Mouse (Mus musculus) cerebellum, adult 2 months (tissue): ENCODE results near the gene Mrpl58. TPM values are rescaled to one million over a fixed set of nuclear protein-coding genes. Genes with fewer than 3 reads are reported as not detected.
A peak's percentile ranks its signal among the peaks of the same experiment; 100 is the strongest.

Source experiments
- DNase-seq, 2 experiments: peaks; one replicate each; pipeline ENCODE4 v3.0.0; 2021
- H3K27ac ChIP-seq: fragments of 200-500 bp; 2 replicates; pipeline ENCODE4 v1.5.1; 2012; ENCODE audit warnings: low read length, control low read depth, inconsistent platforms; ENCODE audit not compliant: insufficient read depth
- H3K27me3 ChIP-seq: fragments of 200-500 bp; 2 replicates; pipeline ENCODE4 v1.6.1; 2012; ENCODE audit warnings: inconsistent platforms, mild to moderate bottlenecking, low read length, moderate library complexity; ENCODE audit not compliant: control insufficient read depth, insufficient read depth
- H3K4me1 ChIP-seq: fragments of 200-500 bp; 2 replicates; pipeline ENCODE4 v1.6.1; 2011; ENCODE audit warnings: low read length; ENCODE audit not compliant: control insufficient read depth, insufficient read depth
- H3K4me3 ChIP-seq: fragments of 200-500 bp; replicated peaks from 2 replicates; pipeline ENCODE3; 2011; ENCODE audit warnings: mild to moderate bottlenecking, low read depth, low read length, control low read depth; ENCODE audit not compliant: insufficient read depth
- CTCF ChIP-seq: fragments of 200-500 bp; IDR thresholded peaks from 2 replicates; pipeline ENCODE4 v1.5.1; 2011; ENCODE audit warnings: low read depth, mild to moderate bottlenecking, control low read depth, low read length, moderate library complexity, borderline replicate concordance; ENCODE audit not compliant: insufficient read depth
- POLR2A ChIP-seq: fragments of 200-500 bp; IDR thresholded peaks from 2 replicates; pipeline ENCODE4 v1.6.1; 2011; ENCODE audit warnings: low read length, control low read depth, borderline replicate concordance; ENCODE audit not compliant: insufficient read depth
- WGBS: fragments of 180-500 bp; shearing (Covaris S2); methylation state at CpG from one replicate; pipeline ENCODE4 v1.1.7; 2018; 5-methylcytosine and 5-hydroxymethylcytosine counted together
- polyA plus RNA-seq: library from polyadenylated mRNA; depleted of rRNA; stranded (reverse); fragments of >200 nt; gene quantifications from 2 replicates; pipeline ENCODE4 v1.2.3, GENCODE M21; 2012

The Mrpl58 gene
- polyA plus RNA-seq, 1 experiment: 164 TPM

GRCm38 (mm10) chr11:115409556-115409955 lies 6.0 kb downstream of the Mrpl58 start:
- WGBS: 46% methylated on average over 7 of the region's 7 CpGs
- Histone ChIP-seq H3K27ac (no peak overlapping the region), H3K27me3 (no peaks in the 10 kb centered on the region), H3K4me3 (no peak overlapping the region), H3K4me1 (no peaks in the 10 kb centered on the region; the same call in 1 of the 2 replicates)
- no peak for TF ChIP-seq POLR2A
- no peak for TF ChIP-seq CTCF
- no peak for DNase-seq

GRCm38 (mm10) chr11:115419531-115420237 lies 16.1 kb downstream of the Mrpl58 start, which contains the start of the genes Atp5h and Kctd2:
Gene Atp5h, minus strand, starts transcription at chr11:115419962.
Gene Kctd2, plus strand, starts transcription at chr11:115420128.
- peak within 1 kb of the TSS; percentile 91 for H3K4me3 ChIP-seq
- H3K4me1 ChIP-seq: peaks cover 4% of the 10 kb centered on the region; the same call in 1 of the 2 replicates
- DNase-seq: peak; percentile 95 to 98
- peak; percentile 90 for TF ChIP-seq POLR2A
- TF ChIP-seq CTCF: no peak
- H3K27ac ChIP-seq: peak within 1 kb of the TSS; percentile 77
- 1% methylated on average over 55 of the region's 56 CpGs for WGBS
- H3K27me3 ChIP-seq: no peaks in the 10 kb centered on the region

DNA sequence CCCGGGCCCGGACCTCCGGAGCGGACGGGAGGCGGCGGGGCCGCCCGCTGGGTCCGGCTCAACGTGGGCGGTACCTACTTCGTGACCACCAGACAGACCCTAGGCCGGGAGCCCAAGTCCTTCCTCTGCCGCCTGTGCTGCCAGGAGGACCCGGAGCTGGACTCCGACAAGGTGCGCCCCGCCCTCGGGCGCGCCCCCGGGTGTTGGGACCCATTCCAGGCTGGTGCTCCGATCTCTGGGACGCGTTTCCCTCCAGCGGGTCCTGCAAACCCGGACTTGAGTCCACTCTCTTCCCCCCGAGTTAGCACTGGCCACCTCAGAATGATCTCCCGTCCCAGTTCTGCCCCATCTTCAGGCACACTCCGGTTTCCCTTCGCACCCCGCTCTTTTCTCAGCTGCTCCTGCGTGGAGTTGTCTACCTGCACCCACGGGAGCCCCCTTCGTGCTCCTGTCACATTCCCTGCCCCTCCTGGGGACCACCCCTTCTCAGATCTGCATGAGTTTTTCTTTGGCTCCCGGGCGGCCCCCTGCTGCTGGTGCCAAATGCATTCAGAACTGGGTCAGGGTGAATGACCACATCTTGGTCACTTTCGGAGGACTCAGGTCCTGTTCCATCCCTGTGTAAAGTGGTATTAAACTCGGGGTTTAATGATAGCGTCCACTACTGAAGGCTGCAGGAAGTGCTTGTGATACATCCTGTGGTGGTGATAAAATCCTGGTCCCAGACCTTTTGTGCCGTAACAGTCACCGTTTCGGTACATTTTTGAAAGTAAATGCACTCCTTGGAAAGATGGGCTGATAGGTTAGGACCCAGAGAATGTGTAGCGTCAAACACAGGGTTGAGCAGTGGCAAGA lies 17.0 kb downstream of the Mrpl58 start:
- under 1% methylated on average over 45 of the region's 45 CpGs for WGBS

GRCm38 (mm10) chr11:115421328-115421727 lies 17.8 kb downstream of the Mrpl58 start:
- DNase-seq: peak in 1 of 2 experiments; percentile 21
- Histone ChIP-seq H3K4me1 (peaks cover 4% of the 10 kb centered on the region; the same call in 1 of the 2 replicates), H3K27me3 (no peaks in the 10 kb centered on the region), H3K27ac (no peak overlapping the region), H3K4me3 (peak overlapping the region; percentile 64)
- WGBS: 0% methylated on average over 1 of the region's 1 CpGs
- TF ChIP-seq POLR2A: no peak
- no peak for TF ChIP-seq CTCF

More for the DNA sequence above, 17.0 kb downstream of the Mrpl58 start:
- no peak for TF ChIP-seq CTCF
- no peak for TF ChIP-seq POLR2A
- Histone ChIP-seq H3K4me3 (peak overlapping the region; percentile 64), H3K27me3 (no peaks in the 10 kb centered on the region), H3K27ac (peak overlapping the region; percentile 70), H3K4me1 (peaks cover 4% of the 10 kb centered on the region; the same call in 1 of the 2 replicates)
- peak; percentile 71 to 78 for DNase-seq

DNA sequence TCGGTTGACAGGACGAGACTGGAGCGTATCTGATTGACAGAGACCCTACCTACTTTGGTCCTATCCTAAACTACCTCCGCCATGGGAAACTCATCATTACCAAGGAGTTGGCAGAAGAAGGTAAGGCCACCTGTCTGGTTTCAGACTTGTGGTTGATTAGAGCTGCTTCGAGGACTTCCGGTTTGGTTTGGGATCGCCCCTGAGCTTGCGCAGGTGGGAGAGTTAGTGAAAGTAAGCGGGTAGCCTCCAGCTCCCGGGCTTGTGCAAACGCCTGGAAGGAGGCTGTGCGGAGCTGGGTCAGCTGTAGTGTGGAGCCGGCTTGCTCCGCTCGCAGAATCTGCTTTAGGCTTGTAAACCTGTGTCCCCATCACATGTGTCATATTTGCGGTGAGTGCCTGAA lies 18.4 kb downstream of the Mrpl58 start:
- Histone ChIP-seq H3K27me3 (no peaks in the 10 kb centered on the region), H3K4me3 (peak overlapping the region; percentile 20), H3K27ac (no peak overlapping the region), H3K4me1 (peaks cover 4% of the 10 kb centered on the region; the same call in 1 of the 2 replicates)
- 77% methylated on average over 16 of the region's 16 CpGs for WGBS
- DNase-seq: peak in 1 of 2 experiments; percentile 44
- TF ChIP-seq CTCF (no peak), POLR2A (no peak)

GRCm38 (mm10) chr11:115423091-115423490 lies 19.5 kb downstream of the Mrpl58 start:
- H3K4me1 ChIP-seq: peaks cover 13% of the 10 kb centered on the region; the same call in 1 of the 2 replicates
- 78% methylated on average over 3 of the region's 3 CpGs for WGBS
- no peak for TF ChIP-seq POLR2A
- TF ChIP-seq CTCF: no peak
- no peak for DNase-seq
- H3K27ac ChIP-seq: no peak overlapping the region
- no peaks in the 10 kb centered on the region for H3K27me3 ChIP-seq
- H3K4me3 ChIP-seq: no peak overlapping the region

GRCm38 (mm10) chr11:115424666-115425065 lies 21.1 kb downstream of the Mrpl58 start:
- 86% methylated on average over 7 of the region's 7 CpGs for WGBS
- no peak for TF ChIP-seq CTCF
- no peak for TF ChIP-seq POLR2A
- no peak for DNase-seq
- no peaks in the 10 kb centered on the region for H3K27me3 ChIP-seq
- peaks cover 23% of the 10 kb centered on the region for H3K4me1 ChIP-seq
- no peak overlapping the region for H3K4me3 ChIP-seq
- H3K27ac ChIP-seq: no peak overlapping the region
